Mouse (Mus musculus): ENCODE results near the gene Hhatl. TPM values are rescaled to one million over a fixed set of nuclear protein-coding genes. Genes with fewer than 3 reads are reported as not detected.
A peak's percentile ranks its signal among the peaks of the same experiment; 100 is the strongest.

Hhatl gene
- polyA plus RNA-seq, 1 experiment from 2014 or later: 1.3 TPM

DNA sequence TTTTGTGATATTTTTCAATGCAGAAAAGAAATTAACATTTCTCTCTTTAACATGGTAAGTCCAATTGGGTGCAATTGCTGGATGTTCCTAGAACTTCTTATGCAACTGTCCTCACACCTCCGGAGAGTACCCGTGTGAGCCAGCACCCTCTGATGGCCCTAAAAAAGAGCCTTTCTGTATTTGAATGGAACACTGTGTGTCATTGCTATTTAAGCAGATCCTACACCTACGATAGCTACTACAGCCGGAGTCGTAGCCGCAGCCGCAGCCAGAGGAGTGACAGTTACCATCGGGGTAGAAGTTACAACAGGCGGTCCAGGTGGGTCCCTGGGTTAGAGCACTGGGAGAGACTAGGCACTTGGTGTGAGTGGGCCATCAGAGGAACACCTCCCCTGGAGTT lies 39.5 kb downstream of the Hhatl start:
- no peak for ATAC-seq
- Histone ChIP-seq H3K4me3 (ENCODE audit: low read depth, low read length) (no peak overlapping the region), H3K27me3 (replicated peaks; ENCODE audit: control insufficient read depth, insufficient read depth, low read length) (no peaks in the 10 kb centered on the region), H3K27ac (ENCODE audit: low read depth, low read length) (no peak overlapping the region), H3K36me3 (ENCODE audit: control insufficient read depth, insufficient read depth) (peaks cover 83% of the 10 kb centered on the region), H3K4me1 (replicated peaks; ENCODE audit: control insufficient read depth, insufficient read depth, low read length) (no peaks in the 10 kb centered on the region), H3K4me2 (replicated peaks; ENCODE audit: low read depth) (no peak overlapping the region), H3K9ac (ENCODE audit: low read depth, low read length) (no peak overlapping the region), H3K9me3 (ENCODE audit: control insufficient read depth) (no peaks in the 10 kb centered on the region)
- 97% methylated on average over 9 of the region's 9 CpGs for WGBS
- TF ChIP-seq CTCF (IDR thresholded peaks at IDR 0.05; ENCODE audit: low read depth): no peak

DNA sequence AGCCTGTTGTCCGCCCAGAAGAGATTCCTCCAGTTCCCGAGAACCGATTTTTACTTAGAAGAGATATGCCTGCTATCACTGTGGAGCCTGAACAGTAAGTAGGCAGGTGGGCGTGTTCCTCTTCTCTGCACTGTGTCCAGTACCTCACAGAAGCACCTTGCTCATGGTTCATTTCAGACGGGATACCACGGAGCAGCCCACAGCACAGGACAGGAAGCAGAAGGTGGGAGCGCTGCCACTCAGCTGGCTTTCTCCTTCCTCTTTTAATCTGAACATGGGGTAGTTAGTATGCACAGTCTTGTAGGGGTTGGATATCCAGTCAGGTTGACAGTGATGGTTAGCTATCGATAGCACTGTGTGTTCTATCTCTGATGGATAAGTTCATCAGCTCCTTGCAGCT lies 48.3 kb downstream of the Hhatl start:
- 85% methylated on average over 8 of the region's 8 CpGs for WGBS
- H3K4me3 ChIP-seq (ENCODE audit: low read depth, low read length): no peak overlapping the region
- H3K27me3 ChIP-seq (replicated peaks; ENCODE audit: control insufficient read depth, insufficient read depth, low read length): no peaks in the 10 kb centered on the region
- 0 out of 2 replicates have a peak overlapping the region, but pooled peaks have one; percentile 36 for H3K27ac ChIP-seq (ENCODE audit: low read depth, low read length)
- no peaks in the 10 kb centered on the region for H3K9me3 ChIP-seq (ENCODE audit: control insufficient read depth)
- H3K36me3 ChIP-seq (ENCODE audit: control insufficient read depth, insufficient read depth): peaks cover 74% of the 10 kb centered on the region
- TF ChIP-seq CTCF (IDR thresholded peaks at IDR 0.05; ENCODE audit: low read depth): no peak
- no peak overlapping the region for H3K9ac ChIP-seq (ENCODE audit: low read depth, low read length)
- no peak for ATAC-seq
- no peaks in the 10 kb centered on the region for H3K4me1 ChIP-seq (replicated peaks; ENCODE audit: control insufficient read depth, insufficient read depth, low read length)
- no peak overlapping the region for H3K4me2 ChIP-seq (replicated peaks; ENCODE audit: low read depth)

DNA sequence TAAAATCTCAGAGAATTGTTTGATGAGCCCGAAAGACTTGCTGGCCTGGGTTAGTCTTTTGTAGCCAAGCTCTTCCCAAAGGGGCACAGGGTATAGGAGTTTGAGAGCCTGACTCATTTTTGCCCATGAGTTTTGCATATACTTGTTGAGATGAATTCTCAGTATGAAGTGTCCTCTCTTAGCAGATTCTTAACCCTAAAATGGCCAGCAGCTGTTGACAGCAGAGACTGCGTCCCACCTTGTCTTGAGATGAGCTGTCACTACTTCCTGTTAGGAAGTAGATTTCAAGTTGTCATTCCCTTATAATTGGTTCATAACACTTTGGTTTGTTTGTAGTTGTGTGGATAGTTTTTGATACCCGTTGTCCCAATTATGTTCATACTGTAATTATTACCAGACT lies 51.1 kb downstream of the Hhatl start:
- H3K9me3 ChIP-seq (ENCODE audit: control insufficient read depth): no peaks in the 10 kb centered on the region
- ATAC-seq: no peak
- no peak for TF ChIP-seq CTCF (IDR thresholded peaks at IDR 0.05; ENCODE audit: low read depth)
- no peak overlapping the region for H3K9ac ChIP-seq (ENCODE audit: low read depth, low read length)
- no peak overlapping the region for H3K27ac ChIP-seq (ENCODE audit: low read depth, low read length)
- no peaks in the 10 kb centered on the region for H3K27me3 ChIP-seq (replicated peaks; ENCODE audit: control insufficient read depth, insufficient read depth, low read length)
- 93% methylated on average over 3 of the region's 3 CpGs for WGBS
- no peak overlapping the region for H3K4me2 ChIP-seq (replicated peaks; ENCODE audit: low read depth)
- H3K4me3 ChIP-seq (ENCODE audit: low read depth, low read length): no peak overlapping the region
- H3K4me1 ChIP-seq (replicated peaks; ENCODE audit: control insufficient read depth, insufficient read depth, low read length): no peaks in the 10 kb centered on the region
- H3K36me3 ChIP-seq (ENCODE audit: control insufficient read depth, insufficient read depth): peaks cover 49% of the 10 kb centered on the region

DNA sequence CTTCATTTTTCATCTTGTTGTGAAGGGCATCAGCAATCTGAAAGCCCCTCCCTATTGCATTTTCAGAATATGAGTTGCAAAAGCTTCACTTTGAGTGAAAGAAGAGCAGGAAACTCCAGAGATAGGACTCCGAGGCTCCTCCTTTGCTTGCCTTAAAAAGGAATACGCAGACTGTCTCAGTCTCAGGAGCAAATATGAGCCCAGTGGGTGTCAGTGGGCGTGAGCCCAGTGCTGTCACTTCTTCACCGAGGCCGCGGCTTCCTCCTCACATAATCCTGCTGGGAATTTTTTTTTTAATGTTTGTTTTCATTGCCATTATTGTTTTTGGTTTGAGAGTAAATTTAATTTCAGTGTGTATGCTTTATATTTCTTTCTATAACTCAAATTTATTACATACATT lies 51.8 kb downstream of the Hhatl start:
- no peak overlapping the region for H3K27ac ChIP-seq (ENCODE audit: low read depth, low read length)
- no peaks in the 10 kb centered on the region for H3K9me3 ChIP-seq (ENCODE audit: control insufficient read depth)
- H3K4me2 ChIP-seq (replicated peaks; ENCODE audit: low read depth): no peak overlapping the region
- H3K27me3 ChIP-seq (replicated peaks; ENCODE audit: control insufficient read depth, insufficient read depth, low read length): no peaks in the 10 kb centered on the region
- H3K9ac ChIP-seq (ENCODE audit: low read depth, low read length): no peak overlapping the region
- ATAC-seq: no peak
- TF ChIP-seq CTCF (IDR thresholded peaks at IDR 0.05; ENCODE audit: low read depth): no peak
- WGBS: 90% methylated on average over 6 of the region's 6 CpGs
- H3K36me3 ChIP-seq (ENCODE audit: control insufficient read depth, insufficient read depth): peaks cover 45% of the 10 kb centered on the region
- no peak overlapping the region for H3K4me3 ChIP-seq (ENCODE audit: low read depth, low read length)
- no peaks in the 10 kb centered on the region for H3K4me1 ChIP-seq (replicated peaks; ENCODE audit: control insufficient read depth, insufficient read depth, low read length)

Other genes with a start within 250 kb of the Hhatl start
- gene Lyzl4, start 150.4 kb downstream of the Hhatl start, polyA plus RNA-seq (2015; fragmentation: Nextera tagmentation; extraction: Ambion mirVana): 0.34 TPM in 1 of 2 replicates, not detected in the other
- 22.8 and 23.3 TPM in 2 replicates for gene Vipr1, start 149.8 kb downstream of the Hhatl start, polyA plus RNA-seq (2015; fragmentation: Nextera tagmentation; extraction: Ambion mirVana)
- 42.4 and 47.8 TPM in 2 replicates for gene Sec22c, start 87.0 kb downstream of the Hhatl start, polyA plus RNA-seq (2015; fragmentation: Nextera tagmentation; extraction: Ambion mirVana)
- 144 and 145 TPM in 2 replicates for gene Ss18l2, start 82.2 kb downstream of the Hhatl start, polyA plus RNA-seq (2015; fragmentation: Nextera tagmentation; extraction: Ambion mirVana)
- gene Nktr, start 73.3 kb downstream of the Hhatl start, polyA plus RNA-seq (2015; fragmentation: Nextera tagmentation; extraction: Ambion mirVana): 32.5 and 35.6 TPM in 2 replicates
- gene Zfp651, start 33.2 kb downstream of the Hhatl start, polyA plus RNA-seq (2015; fragmentation: Nextera tagmentation; extraction: Ambion mirVana): 6.2 and 6.8 TPM in 2 replicates
- gene Klhl40, start 14.9 kb downstream of the Hhatl start, polyA plus RNA-seq (2015; fragmentation: Nextera tagmentation; extraction: Ambion mirVana): 0.33 and 0.43 TPM in 2 replicates
- 0.14 and 0.31 TPM in 2 replicates for gene Ccdc13, start 47.0 kb upstream of the Hhatl start, polyA plus RNA-seq (2015; fragmentation: Nextera tagmentation; extraction: Ambion mirVana)
- 162 and 186 TPM in 2 replicates for gene Higd1a, start 65.9 kb upstream of the Hhatl start, polyA plus RNA-seq (2015; fragmentation: Nextera tagmentation; extraction: Ambion mirVana)
- 1.0 and 1.1 TPM in 2 replicates for gene Ackr2, start 105.8 kb upstream of the Hhatl start, polyA plus RNA-seq (2015; fragmentation: Nextera tagmentation; extraction: Ambion mirVana)
- gene Cyp8b1, start 123.8 kb upstream of the Hhatl start, polyA plus RNA-seq (2015; fragmentation: Nextera tagmentation; extraction: Ambion mirVana): 2.1 and 3.3 TPM in 2 replicates
- gene Fam198a, start 158.5 kb upstream of the Hhatl start, polyA plus RNA-seq (2015; fragmentation: Nextera tagmentation; extraction: Ambion mirVana): 0.90 and 1.0 TPM in 2 replicates
- 5.7 and 7.3 TPM in 2 replicates for gene Pomgnt2, start 204.6 kb upstream of the Hhatl start, polyA plus RNA-seq (2015; fragmentation: Nextera tagmentation; extraction: Ambion mirVana)